Mouse (Mus musculus) testis, adult 2 months (tissue): ENCODE measurements around the gene Ceacam1.
"Not testable (repeated sequence)": the region's sequence is repeated elsewhere in the genome, so short reads cannot be mapped to it uniquely, and the experiment has no call there.

Experiments used
- CTCF ChIP-seq: fragments of 200-500 bp; IDR thresholded peaks from 2 replicates; pipeline ENCODE4 v1.5.1; 2012; ENCODE audit warnings: low read depth, mild to moderate bottlenecking, inconsistent platforms, low read length, moderate library complexity; ENCODE audit not compliant: control insufficient read depth, insufficient read depth, insufficient replicate concordance
- POLR2A ChIP-seq: fragments of 200-500 bp; IDR thresholded peaks from 2 replicates; pipeline ENCODE4 v1.6.1; 2012; ENCODE audit warnings: low read depth, mild to moderate bottlenecking, inconsistent platforms, low read length, moderate library complexity; ENCODE audit not compliant: control insufficient read depth

DNA sequence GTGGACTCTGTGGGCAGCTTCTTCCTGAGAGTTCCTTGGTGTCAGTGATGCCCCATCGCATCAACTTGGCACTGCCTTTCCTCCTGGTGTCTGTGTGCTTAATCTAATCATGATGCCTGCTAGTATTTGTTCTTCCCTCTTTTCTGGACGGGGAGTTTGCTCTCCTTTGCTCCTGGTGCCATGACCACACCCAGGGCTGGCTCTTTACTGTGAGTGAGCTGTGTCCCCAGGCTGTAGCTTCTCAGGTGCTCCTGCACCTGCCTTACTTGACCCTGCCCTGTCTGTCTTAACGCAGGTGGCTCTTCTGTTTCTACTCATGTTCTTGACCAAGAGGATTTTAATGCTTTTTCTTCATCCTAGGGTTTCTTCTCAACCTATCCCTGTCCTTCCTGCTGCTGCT, 11.8 kb downstream of the Ceacam1 start:
- TF ChIP-seq CTCF, POLR2A: not testable (repeated sequence)
